1 mouse cellular context compared by ENCODE assay signal in genomic region chr19:56553177-56553576, GRCm38 (mm10).
TF ChIP-seq lines count a peak whose summit lies in the region.

No protein-coding gene starts in this region.

TF ChIP-seq in MEL, 35 proteins besides CTCF, POLR2A, EP300 and RAD21 (continued from another document):
- no peak for TF ChIP-seq ZNF384 (IDR thresholded peaks at IDR 0.05; ENCODE audit: low read depth, low read length)
- TF ChIP-seq GABPA (IDR thresholded peaks at IDR 0.05; ENCODE audit: low read depth, low read length) = no peak
- no peak for TF ChIP-seq TBP (IDR thresholded peaks at IDR 0.05; ENCODE audit: low read depth, low read length)
- peak; percentile 65 for TF ChIP-seq MYC (IDR thresholded peaks at IDR 0.05; ENCODE audit: low read depth, low read length)
- no peak for TF ChIP-seq ZC3H11A (IDR thresholded peaks at IDR 0.05; ENCODE audit: low read depth, low read length)
- TF ChIP-seq SMC3 (IDR thresholded peaks at IDR 0.05; ENCODE audit: low read depth, low read length) = peak; percentile 56
- no peak for TF ChIP-seq BHLHE40 (IDR thresholded peaks at IDR 0.05; ENCODE audit: borderline replicate concordance, low read depth, low read length)
